Mouse (Mus musculus) skeletal muscle tissue, adult 2 months (tissue): Measurements from ENCODE around the gene Ranbp9.
A peak's percentile ranks its signal among the peaks of the same experiment; 100 is the strongest.

Experiments
- DNase-seq: peaks from one replicate; pipeline ENCODE4 v3.0.0-alpha.2; 2012; ENCODE audit warnings: low read depth, low spot score

Ranbp9 gene

DNA sequence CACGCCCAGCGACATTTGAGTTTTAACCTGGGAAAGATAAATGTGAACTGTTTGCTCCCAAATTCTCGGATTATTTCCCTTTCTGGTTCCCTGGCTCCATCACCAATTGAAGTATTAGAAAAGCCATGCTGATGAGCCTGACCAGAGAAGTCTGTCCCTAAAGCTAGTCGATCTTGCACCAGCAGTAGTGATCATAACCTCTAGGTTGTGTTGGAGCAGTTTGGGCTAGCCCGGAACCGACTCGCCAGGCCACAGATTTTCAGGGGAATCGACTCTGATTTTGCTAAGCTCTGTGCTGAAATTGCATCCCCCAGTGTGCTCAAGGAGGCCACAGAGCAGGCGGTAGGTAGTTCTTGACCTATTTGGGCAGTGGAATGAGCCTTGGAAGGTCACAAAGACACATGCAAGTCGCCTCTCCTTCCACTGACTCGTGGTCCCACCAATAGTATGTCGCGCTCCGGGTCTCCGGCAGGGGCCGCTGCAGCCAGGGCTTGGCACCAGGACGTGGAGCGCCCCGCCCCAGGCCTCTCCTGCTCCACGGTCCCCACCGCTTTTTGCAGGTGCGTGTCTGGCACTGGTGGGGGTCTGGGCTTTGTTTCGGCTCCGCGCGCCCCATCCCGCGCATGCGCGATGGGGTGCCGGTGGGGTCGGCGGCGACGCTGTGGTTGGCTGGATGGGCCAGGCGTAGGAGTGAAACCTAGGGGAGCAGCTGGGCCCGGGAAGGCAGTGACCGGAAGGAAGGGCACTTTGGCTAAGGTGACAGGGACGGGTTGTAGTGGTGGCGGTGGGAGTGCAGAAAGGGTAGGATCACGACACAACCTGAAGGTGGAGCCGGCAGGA lies 115.9 kb downstream of the Ranbp9 start, which contains the start of gene Sirt5:
TSS of gene Sirt5 (plus strand) at position 512 of the 840 bp plus-strand sequence.
- peak; percentile 64 for DNase-seq

DNA sequence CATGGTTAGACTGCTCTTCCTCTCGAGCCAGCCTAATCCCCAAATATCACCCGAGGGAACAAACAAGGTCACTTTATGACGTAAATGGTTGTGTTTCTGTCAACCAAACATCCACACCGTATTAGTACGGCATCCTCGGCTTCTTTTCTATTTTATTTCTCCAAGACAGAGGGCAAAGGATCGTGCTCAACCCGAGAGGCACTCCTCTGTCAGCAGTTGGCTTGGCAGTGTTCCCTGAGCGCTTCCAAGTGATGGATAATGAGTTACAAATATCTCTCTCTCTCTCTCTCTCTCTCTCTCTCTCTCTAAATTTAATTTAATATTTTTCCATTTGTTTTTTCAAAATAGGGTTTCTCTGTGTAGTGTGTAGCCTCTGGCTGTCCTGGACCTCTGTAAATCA lies 118.7 kb downstream of the Ranbp9 start:
- no peak for DNase-seq

DNA sequence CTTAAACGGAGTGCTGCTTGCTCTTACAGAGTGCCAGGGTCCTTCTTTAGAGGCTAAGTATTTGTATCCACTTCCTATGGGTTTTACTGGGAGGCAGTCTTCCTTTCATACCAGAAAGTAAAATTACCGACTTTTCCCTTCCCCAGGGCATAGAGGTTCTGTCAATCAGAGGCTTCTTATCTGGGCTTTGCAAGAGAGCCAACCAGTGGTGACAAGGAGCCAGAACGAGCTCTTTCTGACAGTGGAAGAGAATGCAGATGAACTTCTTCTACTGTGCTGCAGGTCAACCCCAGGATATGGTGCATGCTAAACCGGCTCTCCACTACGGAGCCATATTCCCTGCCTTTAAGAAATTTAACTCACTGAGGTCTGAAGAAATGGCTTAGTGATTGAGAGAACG lies 120.5 kb downstream of the Ranbp9 start:
- DNase-seq, result no peak

DNA sequence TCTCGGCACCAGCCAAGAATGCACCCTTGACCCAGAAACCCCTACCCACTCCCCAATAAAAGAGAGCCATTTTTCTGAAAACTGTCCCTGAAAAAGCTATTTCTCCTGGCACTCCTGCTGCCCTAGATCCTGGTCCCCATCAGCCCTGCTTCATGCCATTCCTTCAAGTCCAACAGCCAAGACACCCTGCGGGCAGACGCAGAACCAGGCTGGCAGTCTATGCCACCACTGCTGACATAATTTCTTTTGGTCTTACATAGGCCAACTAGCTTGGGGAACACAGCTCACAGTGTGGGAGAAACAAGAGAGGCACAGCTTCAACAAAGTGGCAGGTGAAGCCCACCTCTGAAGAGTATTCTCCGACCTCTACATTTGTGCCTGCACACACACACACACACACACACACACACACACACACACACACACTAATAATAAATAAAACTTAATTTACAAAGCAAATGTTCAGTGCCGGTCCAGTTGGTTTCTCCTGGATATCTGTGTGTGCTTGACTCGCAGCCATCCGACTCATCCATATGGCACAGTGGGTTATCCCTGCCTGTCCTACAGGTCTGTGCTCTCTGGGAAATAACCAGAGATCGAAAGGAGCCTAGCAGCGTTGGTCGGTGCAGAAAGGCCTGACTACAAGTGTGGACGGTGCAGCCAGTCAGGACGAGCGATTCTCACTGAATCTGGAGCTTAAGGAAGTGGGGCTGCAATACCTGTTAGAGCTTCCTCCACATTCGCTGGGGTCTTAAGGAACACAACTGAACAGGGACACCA lies 124.5 kb downstream of the Ranbp9 start:
- DNase-seq, result no peak

DNA sequence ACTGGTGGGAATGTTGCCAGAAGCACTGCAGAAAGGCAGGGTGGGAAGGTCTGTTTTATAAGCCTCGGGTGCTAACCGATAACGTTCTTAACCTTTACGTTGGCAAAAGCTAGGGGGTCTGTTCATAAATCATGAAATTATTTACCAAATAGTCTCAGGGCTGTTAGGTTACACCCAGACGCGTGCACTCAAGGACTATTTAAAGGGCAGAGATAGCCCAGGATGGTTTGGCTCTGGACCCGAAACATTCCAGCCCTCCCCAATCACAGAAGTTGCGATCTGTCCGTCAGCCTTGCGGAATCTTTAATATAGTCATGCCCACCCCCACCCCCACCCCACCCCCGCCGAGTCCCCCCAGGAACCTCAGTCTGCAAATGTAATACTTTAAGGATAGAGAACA lies 126.7 kb downstream of the Ranbp9 start:
- DNase-seq, result no peak

DNA sequence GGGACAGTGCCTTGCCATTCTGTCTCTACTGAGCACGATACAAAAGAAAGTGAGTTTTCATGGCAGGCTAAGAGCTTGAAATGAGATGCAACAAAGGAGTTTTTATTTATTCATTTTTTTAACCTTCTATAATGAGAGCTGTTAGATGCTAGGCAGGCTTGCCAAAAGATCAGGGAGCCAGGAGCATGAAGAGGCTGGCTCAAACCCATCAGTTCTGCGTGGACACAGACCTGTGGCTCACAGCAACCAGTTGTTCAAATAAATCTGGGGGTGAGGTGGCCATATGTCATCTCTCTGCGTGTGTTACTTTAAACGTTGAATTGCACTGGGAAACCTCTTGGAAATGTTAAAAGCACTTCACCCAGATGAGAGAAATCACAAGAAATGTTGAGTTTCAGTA lies 127.7 kb downstream of the Ranbp9 start:
- DNase-seq, result no peak
